Mouse (Mus musculus) limb, embryonic 13.5 days (tissue): ENCODE data around the gene Fto. TPM values are rescaled to one million over a fixed set of nuclear protein-coding genes. Genes with fewer than 3 reads are reported as not detected.

ENCODE experiments used
- ATAC-seq: fragments of 200-750 bp; cut with Nextera tagmentation; 2 replicates; pipeline ENCODE4 v1.8.0; 2017; ENCODE audit warnings: low read depth, moderate number of reproducible peaks, moderate TSS enrichment; ENCODE audit not compliant: low FRiP score
- H3K27ac ChIP-seq: fragments of 300-500 bp; sonication (generic); 2 replicates; pipeline ENCODE4 v1.5.1; 2015; ENCODE audit warnings: inconsistent platforms, mild to moderate bottlenecking, moderate library complexity
- H3K27me3 ChIP-seq: fragments of 300-500 bp; sonication (generic); 2 replicates; pipeline ENCODE4 v1.6.1; 2015; ENCODE audit warnings: mild to moderate bottlenecking, inconsistent platforms
- H3K36me3 ChIP-seq: fragments of 300-500 bp; sonication (generic); 2 replicates; pipeline ENCODE4 v1.6.1; 2015; ENCODE audit warnings: inconsistent platforms, mild to moderate bottlenecking, moderate library complexity
- H3K4me1 ChIP-seq: fragments of 300-500 bp; sonication (generic); 2 replicates; pipeline ENCODE4 v1.6.1; 2015; ENCODE audit warnings: inconsistent platforms
- H3K4me2 ChIP-seq: fragments of 300-500 bp; sonication (generic); replicated peaks from 2 replicates; pipeline ENCODE4 v1.6.1; 2015; ENCODE audit warnings: inconsistent platforms, mild to moderate bottlenecking, moderate library complexity
- H3K4me3 ChIP-seq: fragments of 300-500 bp; sonication (generic); 2 replicates; pipeline ENCODE4 v1.5.1; 2015; ENCODE audit warnings: moderate library complexity, mild to moderate bottlenecking, inconsistent platforms
- H3K9ac ChIP-seq: fragments of 300-500 bp; sonication (generic); 2 replicates; pipeline ENCODE4 v1.6.1; 2015; ENCODE audit warnings: mild to moderate bottlenecking, inconsistent platforms
- H3K9me3 ChIP-seq: fragments of 300-500 bp; sonication (generic); 2 replicates; pipeline ENCODE4 v1.6.1; 2016; ENCODE audit warnings: inconsistent platforms
- WGBS: fragments of 180-500 bp; shearing (Covaris S2); methylation state at CpG from one replicate; pipeline ENCODE4 v1.1.7; 2015; 5-methylcytosine and 5-hydroxymethylcytosine counted together
- polyA plus RNA-seq: library from polyadenylated mRNA; unstranded; fragments of >200 nt; fragmentation: Nextera tagmentation; extraction: Ambion mirVana; gene quantifications from 2 replicates; pipeline ENCODE4 v1.2.1, GENCODE M21; 2015

Gene Fto
- polyA plus RNA-seq, 1 experiment from 2014 or later: 106 TPM

GRCm38 (mm10) chr8:91326946-91327345, 13.6 kb downstream of the Fto start:
- Histone ChIP-seq H3K27me3 (no peaks in the 10 kb centered on the region), H3K4me3 (no peak overlapping the region), H3K4me2 (no peak overlapping the region), H3K4me1 (peaks cover 44% of the 10 kb centered on the region), H3K9me3 (no peaks in the 10 kb centered on the region), H3K36me3 (peaks cover 19% of the 10 kb centered on the region), H3K9ac (no peak overlapping the region), H3K27ac (no peak overlapping the region)
- ATAC-seq: no peak
- 90% methylated on average over 6 of the region's 6 CpGs for WGBS

- ATAC-seq: no peak
- Histone ChIP-seq H3K4me1 (peaks cover 45% of the 10 kb centered on the region), H3K9ac (no peak overlapping the region), H3K36me3 (peaks cover 19% of the 10 kb centered on the region), H3K4me3 (no peak overlapping the region), H3K4me2 (no peak overlapping the region), H3K27ac (no peak overlapping the region), H3K9me3 (no peaks in the 10 kb centered on the region), H3K27me3 (no peaks in the 10 kb centered on the region)
- 85% methylated on average over 11 of the region's 11 CpGs for WGBS
Measured at GRCm38 (mm10) chr8:91327471-91328205, 14.3 kb downstream of the Fto start.

GRCm38 (mm10) chr8:91329056-91329455, 15.7 kb downstream of the Fto start:
- no peak for ATAC-seq
- Histone ChIP-seq H3K27ac (no peak overlapping the region), H3K4me2 (no peak overlapping the region), H3K36me3 (peaks cover 19% of the 10 kb centered on the region), H3K4me3 (no peak overlapping the region), H3K27me3 (no peaks in the 10 kb centered on the region), H3K4me1 (peaks cover 38% of the 10 kb centered on the region), H3K9ac (peak overlapping the region; percentile 59; the same call in 1 of the 2 replicates), H3K9me3 (no peaks in the 10 kb centered on the region)
- 72% methylated on average over 9 of the region's 9 CpGs for WGBS

- 0 out of 2 replicates have a peak overlapping the region, but pooled peaks have one; percentile 48 for H3K27ac ChIP-seq
- H3K9ac ChIP-seq: peak overlapping the region; percentile 59
Measured at GRCm38 (mm10) chr8:91329461-91329850, 16.1 kb downstream of the Fto start.

GRCm38 (mm10) chr8:91338389-91339154, 25.2 kb downstream of the Fto start:
- WGBS: 87% methylated on average over 6 of the region's 6 CpGs
- H3K27ac ChIP-seq: no peak overlapping the region
- H3K9me3 ChIP-seq: peaks cover 5% of the 10 kb centered on the region; the same call in 1 of the 2 replicates
- H3K4me1 ChIP-seq: peaks cover 4% of the 10 kb centered on the region; the same call in 1 of the 2 replicates
- no peaks in the 10 kb centered on the region for H3K27me3 ChIP-seq
- no peak overlapping the region for H3K4me3 ChIP-seq
- H3K36me3 ChIP-seq: no peaks in the 10 kb centered on the region
- no peak overlapping the region for H3K9ac ChIP-seq
- H3K4me2 ChIP-seq: no peak overlapping the region
- no peak for ATAC-seq

More at GRCm38 (mm10) chr8:91329461-91329850, 16.1 kb downstream of the Fto start:
- peaks cover 34% of the 10 kb centered on the region for H3K4me1 ChIP-seq
- peaks cover 19% of the 10 kb centered on the region for H3K36me3 ChIP-seq
- no peaks in the 10 kb centered on the region for H3K9me3 ChIP-seq
- peak overlapping the region; percentile 23 for H3K4me2 ChIP-seq
- no peaks in the 10 kb centered on the region for H3K27me3 ChIP-seq
- WGBS: 16% methylated on average over 6 of the region's 6 CpGs
- no peak overlapping the region for H3K4me3 ChIP-seq
- no peak for ATAC-seq

GRCm38 (mm10) chr8:91339651-91340050, 26.3 kb downstream of the Fto start:
- ATAC-seq: no peak
- H3K27ac ChIP-seq: no peak overlapping the region
- 83% methylated on average over 8 of the region's 8 CpGs for WGBS

GRCm38 (mm10) chr8:91340746-91341145, 27.4 kb downstream of the Fto start:
- H3K9me3 ChIP-seq: peaks cover 5% of the 10 kb centered on the region; the same call in 1 of the 2 replicates
- H3K4me3 ChIP-seq: no peak overlapping the region
- no peak overlapping the region for H3K27ac ChIP-seq
- WGBS: 61% methylated on average over 1 of the region's 1 CpGs
- H3K4me2 ChIP-seq: no peak overlapping the region
- H3K4me1 ChIP-seq: peaks cover 19% of the 10 kb centered on the region
- no peaks in the 10 kb centered on the region for H3K36me3 ChIP-seq
- H3K27me3 ChIP-seq: no peaks in the 10 kb centered on the region
- H3K9ac ChIP-seq: no peak overlapping the region
- no peak for ATAC-seq

More at GRCm38 (mm10) chr8:91339651-91340050, 26.3 kb downstream of the Fto start:
- H3K4me3 ChIP-seq: no peak overlapping the region
- no peak overlapping the region for H3K9ac ChIP-seq
- H3K9me3 ChIP-seq: peaks cover 5% of the 10 kb centered on the region; the same call in 1 of the 2 replicates
- H3K36me3 ChIP-seq: no peaks in the 10 kb centered on the region
- no peak overlapping the region for H3K4me2 ChIP-seq
- H3K27me3 ChIP-seq: no peaks in the 10 kb centered on the region
- peaks cover 8% of the 10 kb centered on the region for H3K4me1 ChIP-seq

GRCm38 (mm10) chr8:91342196-91342595, 28.9 kb downstream of the Fto start:
- no peak for ATAC-seq
- Histone ChIP-seq H3K36me3 (0 out of 2 replicates have a peak, but pooled peaks cover 2% of the 10 kb centered on the region), H3K27ac (no peak overlapping the region), H3K9me3 (no peaks in the 10 kb centered on the region), H3K9ac (no peak overlapping the region), H3K4me1 (peaks cover 20% of the 10 kb centered on the region), H3K27me3 (no peaks in the 10 kb centered on the region), H3K4me2 (no peak overlapping the region), H3K4me3 (no peak overlapping the region)
- WGBS: 57% methylated on average over 5 of the region's 5 CpGs

- Histone ChIP-seq H3K4me3 (no peak overlapping the region), H3K27ac (no peak overlapping the region), H3K9me3 (no peaks in the 10 kb centered on the region), H3K36me3 (0 out of 2 replicates have a peak, but pooled peaks cover 3% of the 10 kb centered on the region), H3K9ac (no peak overlapping the region), H3K27me3 (no peaks in the 10 kb centered on the region), H3K4me2 (no peak overlapping the region), H3K4me1 (peaks cover 20% of the 10 kb centered on the region)
- ATAC-seq: no peak
- WGBS: 81% methylated on average over 5 of the region's 5 CpGs
Measured at GRCm38 (mm10) chr8:91342798-91343197, 29.5 kb downstream of the Fto start.

- H3K4me3 ChIP-seq: no peak overlapping the region
- no peak overlapping the region for H3K9ac ChIP-seq
- 0 out of 2 replicates have a peak, but pooled peaks cover 3% of the 10 kb centered on the region for H3K36me3 ChIP-seq
- WGBS: 90% methylated on average over 11 of the region's 11 CpGs
- peaks cover 20% of the 10 kb centered on the region for H3K4me1 ChIP-seq
- no peaks in the 10 kb centered on the region for H3K27me3 ChIP-seq
- no peak overlapping the region for H3K4me2 ChIP-seq
- ATAC-seq: no peak
- no peaks in the 10 kb centered on the region for H3K9me3 ChIP-seq
- H3K27ac ChIP-seq: no peak overlapping the region
Measured at GRCm38 (mm10) chr8:91344659-91345058, 31.3 kb downstream of the Fto start.

- 83% methylated on average over 10 of the region's 10 CpGs for WGBS
- no peaks in the 10 kb centered on the region for H3K27me3 ChIP-seq
- no peak for ATAC-seq
Measured at GRCm38 (mm10) chr8:91347146-91347545, 33.8 kb downstream of the Fto start.

GRCm38 (mm10) chr8:91347595-91347994, 34.3 kb downstream of the Fto start:
- Histone ChIP-seq H3K4me1 (peaks cover 26% of the 10 kb centered on the region; the same call in 1 of the 2 replicates), H3K4me2 (no peak overlapping the region), H3K27ac (no peak overlapping the region), H3K36me3 (0 out of 2 replicates have a peak, but pooled peaks cover 8% of the 10 kb centered on the region), H3K9me3 (no peaks in the 10 kb centered on the region), H3K4me3 (no peak overlapping the region), H3K27me3 (no peaks in the 10 kb centered on the region), H3K9ac (no peak overlapping the region)
- ATAC-seq: no peak
- 76% methylated on average over 6 of the region's 6 CpGs for WGBS

More at GRCm38 (mm10) chr8:91347146-91347545, 33.8 kb downstream of the Fto start:
- H3K9me3 ChIP-seq: no peaks in the 10 kb centered on the region
- H3K9ac ChIP-seq: no peak overlapping the region
- H3K4me3 ChIP-seq: no peak overlapping the region
- 0 out of 2 replicates have a peak, but pooled peaks cover 8% of the 10 kb centered on the region for H3K36me3 ChIP-seq
- peaks cover 29% of the 10 kb centered on the region for H3K4me1 ChIP-seq
- no peak overlapping the region for H3K27ac ChIP-seq
- H3K4me2 ChIP-seq: no peak overlapping the region
